Mouse (Mus musculus): ENCODE measurements at regions not wholly inside any gene's neighbourhood (a gene's known extent, or its start where the extent isn't known, plus 50 kb on each side); places are given as distances from the start of the nearest gene placed in this dataset.

DNA sequence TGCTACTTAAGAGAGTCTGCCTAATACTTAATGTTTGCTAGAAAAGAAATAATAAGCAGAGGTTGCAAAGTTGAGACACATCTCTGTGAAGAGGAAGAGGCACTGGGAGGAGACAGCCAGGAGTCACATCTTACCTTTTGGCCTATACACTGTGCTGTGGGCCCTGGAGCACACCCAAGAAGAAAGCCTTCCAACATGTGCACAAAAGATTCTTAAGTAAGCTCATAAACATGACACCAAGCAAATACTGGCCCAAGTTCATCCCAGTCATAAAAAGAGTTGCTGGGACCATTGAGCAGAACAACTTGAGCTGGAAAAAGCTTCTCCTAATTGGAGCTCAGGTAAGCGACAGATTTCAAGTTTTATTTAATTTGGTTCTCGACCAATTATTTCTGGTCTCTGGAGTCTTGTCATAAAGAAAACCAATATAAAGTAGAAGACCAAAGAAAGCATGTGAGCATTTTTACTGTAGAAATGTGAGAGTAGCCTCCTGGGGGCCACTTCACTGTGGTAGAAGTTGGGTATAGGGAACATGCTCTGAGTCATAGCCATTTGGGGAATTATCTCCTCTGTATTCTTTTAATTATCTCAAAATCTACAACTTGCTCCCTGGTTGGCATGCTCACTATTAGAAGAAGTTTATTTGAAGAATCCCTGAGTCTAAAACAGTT, 312.2 kb downstream of the Osr1 start:
- no peak overlapping the region for H3K4me3 ChIP-seq (ENCODE audit: control insufficient read depth in 1 of 2, insufficient read depth in 1 of 2, low read depth in 2 of 2, low read length in 2 of 2)
- no peaks in the 10 kb centered on the region for H3K4me1 ChIP-seq (ENCODE audit: control insufficient read depth in 1 of 2, insufficient read depth in 2 of 2, low read length in 2 of 2)
- H3K27ac ChIP-seq (ENCODE audit: control insufficient read depth, low read depth, low read length) = no peak overlapping the region
- no peaks in the 10 kb centered on the region for H3K27me3 ChIP-seq (ENCODE audit: control insufficient read depth in 1 of 2, insufficient read depth in 2 of 2, low read length in 2 of 2)
- H3K9ac ChIP-seq (ENCODE audit: control insufficient read depth, low read depth, low read length, poor library complexity, severe bottlenecking) = no peak overlapping the region
- no peaks in the 10 kb centered on the region for H3K9me3 ChIP-seq (replicated peaks; ENCODE audit: insufficient read depth, low read length)
- H3K36me3 ChIP-seq (ENCODE audit: control insufficient read depth in 1 of 2, insufficient read depth in 2 of 2, low read length in 2 of 2) = no peaks in the 10 kb centered on the region
- TF ChIP-seq TCF12 (IDR thresholded peaks at IDR 0.05; ENCODE audit: low read depth, low read length) = no peak
- H3K79me2 ChIP-seq (ENCODE audit: control insufficient read depth, insufficient read depth, low read length, poor library complexity) = no peaks in the 10 kb centered on the region
- no peak for DNase-seq (ENCODE audit: low read depth, low spot score)

DNA sequence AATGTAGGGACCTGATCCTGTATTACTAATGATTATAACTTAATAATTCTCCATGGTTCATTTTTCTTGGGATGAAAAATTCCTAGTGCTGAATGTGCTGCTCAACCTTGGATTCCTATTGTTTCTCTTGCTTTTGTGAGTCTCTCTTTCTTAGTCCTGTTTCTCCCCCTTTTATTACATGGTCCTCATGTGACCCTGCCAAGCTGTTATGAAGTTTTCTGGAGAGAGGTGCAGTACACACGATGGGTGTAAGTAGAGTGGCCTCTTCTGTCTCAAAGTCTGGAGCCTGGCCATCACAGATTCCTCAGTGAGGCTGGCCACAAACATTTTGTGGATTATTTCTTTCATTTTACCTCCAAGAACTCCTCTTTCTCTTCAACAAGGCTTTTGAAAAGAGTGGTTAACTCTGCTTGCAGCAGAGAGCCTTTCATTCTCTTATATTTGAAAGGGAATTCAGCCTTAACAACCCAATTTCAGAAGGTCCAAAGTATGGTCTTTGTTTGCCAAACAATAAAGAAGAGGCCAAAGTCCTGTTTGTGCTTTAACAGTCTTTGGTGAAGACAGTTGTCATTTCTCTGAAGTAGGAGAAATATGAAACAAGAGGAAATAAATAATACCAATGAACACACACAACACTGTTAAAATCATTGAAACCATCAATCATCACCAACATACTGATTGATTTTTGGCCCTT, 313.3 kb downstream of the Osr1 start:
- Histone ChIP-seq H3K9me3 (replicated peaks; ENCODE audit: insufficient read depth, low read length) (no peaks in the 10 kb centered on the region), H3K36me3 (ENCODE audit: control insufficient read depth in 1 of 2, insufficient read depth in 2 of 2, low read length in 2 of 2) (no peaks in the 10 kb centered on the region), H3K4me1 (ENCODE audit: control insufficient read depth in 1 of 2, insufficient read depth in 2 of 2, low read length in 2 of 2) (no peaks in the 10 kb centered on the region), H3K4me3 (ENCODE audit: control insufficient read depth in 1 of 2, insufficient read depth in 1 of 2, low read depth in 2 of 2, low read length in 2 of 2) (no peak overlapping the region), H3K27me3 (ENCODE audit: control insufficient read depth in 1 of 2, insufficient read depth in 2 of 2, low read length in 2 of 2) (no peaks in the 10 kb centered on the region), H3K9ac (ENCODE audit: control insufficient read depth, low read depth, low read length, poor library complexity, severe bottlenecking) (no peak overlapping the region), H3K79me2 (ENCODE audit: control insufficient read depth, insufficient read depth, low read length, poor library complexity) (no peaks in the 10 kb centered on the region), H3K27ac (ENCODE audit: control insufficient read depth, low read depth, low read length) (no peak overlapping the region)
- TF ChIP-seq MEF2A (IDR thresholded peaks at IDR 0.05; ENCODE audit: extremely low read depth, insufficient replicate concordance, low read depth, low read length, poor library complexity, severe bottlenecking) = no peak
- no peak for TF ChIP-seq ELF1 (IDR thresholded peaks at IDR 0.05; ENCODE audit: low read depth, low read length)
- no peak for TF ChIP-seq EP300 (IDR thresholded peaks at IDR 0.05; ENCODE audit: low read depth in 1 of 2, low read length in 2 of 2)
- TF ChIP-seq USF2 (IDR thresholded peaks at IDR 0.05; ENCODE audit: borderline replicate concordance in 1 of 2, insufficient read depth in 1 of 2, low read depth in 1 of 2, low read length in 2 of 2) = no peak
- no peak for TF ChIP-seq SMC3 (IDR thresholded peaks at IDR 0.05; ENCODE audit: low read depth, low read length)
- TF ChIP-seq BHLHE40 (IDR thresholded peaks at IDR 0.05; ENCODE audit: borderline replicate concordance, low read depth, low read length) = no peak
- no peak for TF ChIP-seq HCFC1 (IDR thresholded peaks at IDR 0.05; ENCODE audit: low read depth, low read length)
- TF ChIP-seq ZMIZ1 (IDR thresholded peaks at IDR 0.05; ENCODE audit: low read depth, low read length) = no peak
- TF ChIP-seq NRF1 (IDR thresholded peaks at IDR 0.05; ENCODE audit: insufficient read depth, low read depth, low read length, poor library complexity, severe bottlenecking) = no peak
- TF ChIP-seq SIN3A (IDR thresholded peaks at IDR 0.05; ENCODE audit: low read length) = no peak
- TF ChIP-seq NELFE (IDR thresholded peaks at IDR 0.05; ENCODE audit: low read depth, low read length) = no peak
- TF ChIP-seq MAFK (IDR thresholded peaks at IDR 0.05; ENCODE audit: borderline replicate concordance, low read depth, low read length) = no peak
- no peak for TF ChIP-seq ZC3H11A (IDR thresholded peaks at IDR 0.05; ENCODE audit: low read depth, low read length)
- no peak for TF ChIP-seq MAX (IDR thresholded peaks at IDR 0.05; ENCODE audit: low read length)
- TF ChIP-seq TAL1 (IDR thresholded peaks at IDR 0.05; ENCODE audit: low read length) = no peak
- no peak for DNase-seq (ENCODE audit: low read depth, low spot score)

Measured in MEL (cell line).